Mouse (Mus musculus) thymus, postnatal 4 days (tissue): Measurements from ENCODE around the gene Dap.

Experiments
- DNase-seq: peaks from one replicate; pipeline ENCODE4 v3.0.0; 2021

Gene Dap

DNA sequence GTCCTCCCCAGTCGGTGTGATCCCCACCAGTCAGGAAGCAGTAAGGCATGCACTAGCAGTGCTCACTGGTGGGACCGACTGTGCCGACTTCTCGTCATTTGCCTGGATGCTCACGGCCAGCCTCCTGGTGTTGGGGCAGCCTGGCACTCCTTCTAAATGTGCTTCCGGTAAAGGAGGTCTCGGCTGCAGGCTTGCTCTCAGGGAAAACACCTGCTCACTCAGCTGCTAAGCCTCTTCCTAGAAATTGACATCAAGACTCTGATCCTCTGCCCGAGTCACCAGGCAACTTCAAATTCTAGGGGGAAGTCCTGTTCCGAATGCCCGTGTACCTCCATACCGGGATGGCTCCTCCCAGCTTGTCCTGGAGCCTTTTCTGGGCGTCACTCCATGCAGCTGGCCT is 41.7 kb downstream of the Dap start:
- no peak for DNase-seq

DNA sequence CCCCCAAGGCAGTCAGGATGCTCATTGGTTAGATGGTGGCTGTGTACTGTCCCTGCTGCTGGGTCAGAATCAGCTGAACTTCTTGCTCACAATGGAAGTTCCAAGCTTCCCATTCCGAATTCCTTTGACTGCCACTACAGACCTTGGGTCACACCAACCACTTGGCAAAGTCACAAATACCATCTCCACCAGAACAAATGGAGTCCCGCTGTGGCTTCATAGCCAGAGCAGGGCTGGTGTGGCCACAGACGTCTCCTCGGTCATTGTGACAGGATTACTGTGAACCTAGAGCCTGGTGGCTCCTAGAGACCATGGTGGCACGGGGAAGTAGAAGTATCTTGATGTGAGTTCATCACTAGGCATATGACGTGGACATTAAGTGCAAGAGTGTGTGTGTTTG is 44.0 kb downstream of the Dap start:
- no peak for DNase-seq

DNA sequence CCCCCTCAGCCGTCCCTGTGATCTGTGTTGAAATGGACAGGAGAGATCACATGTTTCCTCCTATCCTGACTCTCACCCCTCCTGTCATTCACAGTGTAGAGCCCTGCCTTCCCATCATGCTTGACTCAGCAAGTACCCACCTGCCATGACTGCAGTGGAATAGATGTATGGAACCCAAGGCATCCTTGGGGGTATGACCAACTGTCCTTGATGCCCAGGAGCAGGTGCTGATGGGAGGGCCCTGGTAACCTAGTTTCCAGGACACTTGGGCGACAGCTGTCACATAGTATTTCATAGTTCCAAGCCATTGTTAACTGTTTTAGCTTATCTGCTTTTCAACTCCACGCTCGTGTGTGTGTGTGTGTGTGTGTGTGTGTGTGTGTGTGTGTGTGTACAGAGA is 45.4 kb downstream of the Dap start:
- DNase-seq: no peak

DNA sequence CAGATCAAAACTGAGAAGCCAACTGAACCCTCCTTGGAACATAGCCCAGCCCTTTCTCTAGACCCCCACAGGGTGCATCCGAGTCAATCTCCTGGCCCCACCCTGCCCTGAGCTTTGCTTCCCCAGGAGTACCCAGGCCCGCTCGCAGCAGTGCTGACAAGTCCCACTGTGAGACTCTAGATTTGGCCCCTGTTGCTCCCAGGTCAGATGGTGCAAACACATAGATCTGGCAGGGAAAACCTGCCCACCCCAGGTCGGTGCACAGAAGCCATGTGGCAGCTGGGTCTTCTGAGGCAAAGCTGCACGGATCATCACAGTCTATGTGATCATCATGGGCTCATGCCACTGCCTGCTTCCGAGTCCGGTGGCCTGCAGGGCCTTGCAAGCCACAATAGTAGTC is 48.6 kb downstream of the Dap start:
- DNase-seq: no peak

DNA sequence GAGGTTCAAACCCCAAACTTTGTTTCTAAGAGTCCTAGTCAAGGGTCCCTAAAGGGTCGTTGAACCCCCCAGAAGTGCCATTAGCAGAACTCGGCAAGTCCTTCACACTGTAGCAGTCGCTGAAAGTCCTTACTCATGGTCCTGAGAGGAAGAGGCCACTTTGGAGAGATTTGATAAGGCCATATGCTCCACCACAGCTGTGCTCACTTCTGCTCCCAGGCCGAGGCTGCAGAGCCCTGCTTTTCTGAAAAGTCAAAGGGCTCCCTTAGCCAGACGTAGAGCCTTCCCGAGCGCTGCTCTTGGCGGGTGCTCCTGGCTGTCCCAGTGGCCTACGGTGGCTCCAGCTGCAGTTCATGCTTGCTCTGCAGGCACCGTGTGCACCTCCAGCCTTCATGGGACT is 49.4 kb downstream of the Dap start:
- DNase-seq: no peak

DNA sequence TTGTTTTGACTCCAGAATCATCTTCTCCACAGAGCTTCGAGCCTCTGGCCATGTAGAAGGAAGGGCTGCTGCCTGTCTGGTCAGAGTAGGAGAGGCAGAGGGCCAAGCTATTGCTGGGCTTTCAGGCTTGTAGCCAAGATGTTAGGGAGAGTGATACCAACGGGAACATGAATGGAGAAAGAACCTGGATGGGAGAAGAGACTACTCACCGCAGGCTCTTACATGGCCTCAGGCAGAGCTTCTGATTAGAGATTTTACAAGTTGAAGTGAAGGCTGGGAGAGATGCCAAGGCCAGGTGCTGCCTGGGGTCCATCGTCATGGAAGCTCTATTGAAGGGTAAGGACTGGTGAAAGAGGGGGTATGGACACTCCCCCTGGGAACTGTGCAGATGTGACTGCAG is 54.0 kb downstream of the Dap start:
- no peak for DNase-seq

DNA sequence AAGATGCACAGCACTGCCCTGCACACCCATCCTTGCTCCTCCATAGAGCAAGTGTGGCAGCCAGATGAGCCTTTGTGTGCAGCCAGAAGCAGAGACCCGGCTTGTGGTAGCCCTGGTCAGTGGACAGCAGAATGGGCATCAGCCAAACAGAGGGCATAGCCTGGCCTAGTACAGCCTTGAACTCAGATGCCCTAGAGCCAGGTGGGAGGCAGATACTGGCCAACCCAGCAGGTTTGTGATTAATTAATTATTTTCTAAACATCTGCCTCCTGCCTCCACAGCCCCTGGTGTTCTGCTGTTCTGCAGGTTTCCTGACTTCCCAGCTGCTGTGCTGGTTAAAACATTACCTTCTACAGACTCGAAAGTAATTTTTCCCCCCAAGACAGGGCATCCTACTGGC is 55.0 kb downstream of the Dap start:
- no peak for DNase-seq

DNA sequence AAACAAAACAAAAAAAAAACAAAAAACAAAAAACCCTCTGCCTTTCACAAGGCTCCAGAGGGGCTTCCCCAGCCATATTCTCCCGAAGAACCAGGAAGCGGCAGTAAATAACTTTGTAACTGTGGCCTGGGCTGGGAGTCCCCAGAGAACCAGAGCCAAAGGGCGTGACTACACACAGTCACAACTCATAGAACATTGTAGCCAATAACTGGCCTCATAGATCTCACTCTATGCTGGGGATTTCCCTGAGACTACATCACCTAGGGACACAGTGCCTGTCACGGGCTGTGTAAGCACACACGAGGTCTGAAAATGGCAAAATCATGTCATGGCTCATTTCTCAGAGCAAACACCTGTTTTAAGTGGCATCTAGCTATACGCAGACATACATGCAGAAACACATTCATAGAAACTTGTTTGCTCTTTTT is 55.5 kb downstream of the Dap start:
- no peak for DNase-seq

DNA sequence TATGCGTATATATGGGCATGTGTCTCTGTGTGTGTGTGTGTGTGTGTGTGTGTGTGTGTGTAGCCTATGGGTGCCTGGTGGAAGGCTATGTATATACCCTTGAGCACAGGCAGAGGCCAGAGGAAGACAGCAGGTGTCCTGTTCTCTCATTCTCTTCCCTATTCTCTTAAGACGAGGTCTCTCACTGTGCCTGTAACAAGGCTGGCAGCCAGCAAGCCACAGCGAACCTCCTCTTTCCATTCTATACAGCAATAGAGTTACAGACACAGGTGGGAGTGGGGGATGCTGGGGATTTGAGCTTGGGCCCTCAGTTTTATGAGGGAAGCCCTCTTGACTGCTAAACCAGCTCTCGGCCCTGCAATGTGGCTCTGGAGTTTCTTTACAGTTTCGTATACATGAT is 55.9 kb downstream of the Dap start:
- DNase-seq: no peak

DNA sequence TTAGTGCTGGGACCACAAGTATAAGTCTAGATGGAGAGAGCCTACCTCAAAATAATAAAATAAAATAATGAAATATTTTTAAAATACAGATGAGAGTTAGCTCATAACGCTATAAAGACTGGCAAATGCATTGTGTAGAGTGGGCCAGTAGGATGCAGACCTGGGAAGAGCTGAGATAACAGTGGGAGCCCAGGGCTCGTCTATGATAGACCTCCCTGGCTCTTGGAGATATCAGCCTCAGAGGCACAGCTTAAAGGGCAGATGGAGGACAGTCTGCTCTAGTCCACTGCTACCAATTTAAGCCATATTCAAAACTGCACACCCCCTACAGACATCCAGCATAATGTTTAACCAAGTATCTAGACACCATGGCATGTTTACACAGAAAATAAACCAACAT is 56.6 kb downstream of the Dap start:
- no peak for DNase-seq

DNA sequence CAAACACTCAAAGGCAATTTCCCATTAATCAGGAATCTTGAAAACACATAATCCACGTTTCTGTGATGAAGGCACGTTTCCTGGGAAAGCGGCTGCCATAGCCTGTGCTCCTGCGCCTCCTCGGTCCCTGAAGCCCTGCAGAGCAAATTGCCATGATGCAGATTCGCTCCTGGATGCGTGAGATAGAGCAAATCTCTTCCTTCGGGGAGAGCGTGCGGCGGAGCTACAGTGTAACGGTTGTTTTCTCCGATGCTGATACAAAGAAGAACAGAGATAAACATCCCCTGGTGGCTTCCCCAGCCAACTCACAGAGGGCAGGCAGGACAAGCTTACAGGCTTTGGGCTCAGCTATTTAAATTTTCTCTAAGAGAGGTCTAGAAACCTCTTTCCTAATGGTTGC is 57.7 kb downstream of the Dap start:
- DNase-seq: no peak

DNA sequence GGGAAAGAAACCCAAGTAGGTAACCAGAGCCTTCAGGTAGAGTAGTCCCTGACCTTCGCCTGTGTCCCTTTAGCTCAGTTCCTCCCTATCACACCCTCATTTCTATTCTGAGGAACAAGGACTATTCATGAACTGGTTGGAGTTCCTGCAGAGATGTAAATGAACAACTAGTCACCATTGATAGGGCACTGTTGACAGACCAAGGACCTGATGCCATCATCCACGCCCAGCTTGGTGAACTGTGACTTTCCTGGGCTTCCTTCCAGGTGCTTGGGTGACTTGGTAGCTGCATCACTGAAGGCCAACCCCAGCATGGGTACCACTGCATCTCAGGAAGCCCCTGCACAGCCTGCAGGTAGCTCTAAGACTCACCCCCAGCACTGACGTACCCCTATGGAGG is 58.2 kb downstream of the Dap start:
- no peak for DNase-seq

DNA sequence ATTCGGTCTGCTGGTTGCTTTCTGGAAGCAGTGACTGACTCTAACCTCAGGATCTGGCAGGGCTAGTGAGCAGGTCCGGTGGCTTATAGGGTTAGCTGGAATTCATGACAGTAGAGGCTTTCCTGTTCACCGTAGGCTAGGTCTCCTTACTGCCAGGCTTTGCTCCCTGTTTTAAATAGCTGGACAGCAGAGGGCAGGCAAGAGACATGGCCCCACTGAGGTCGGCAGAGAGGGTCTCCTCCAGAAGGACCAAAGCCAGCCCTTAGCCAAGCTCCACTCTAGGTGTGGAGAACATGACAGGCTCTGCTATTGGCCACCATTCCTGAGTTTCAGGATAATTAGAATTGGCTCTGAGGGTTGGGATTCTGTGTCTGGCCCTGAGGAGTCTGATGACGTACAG is 60.0 kb downstream of the Dap start:
- DNase-seq: no peak

DNA sequence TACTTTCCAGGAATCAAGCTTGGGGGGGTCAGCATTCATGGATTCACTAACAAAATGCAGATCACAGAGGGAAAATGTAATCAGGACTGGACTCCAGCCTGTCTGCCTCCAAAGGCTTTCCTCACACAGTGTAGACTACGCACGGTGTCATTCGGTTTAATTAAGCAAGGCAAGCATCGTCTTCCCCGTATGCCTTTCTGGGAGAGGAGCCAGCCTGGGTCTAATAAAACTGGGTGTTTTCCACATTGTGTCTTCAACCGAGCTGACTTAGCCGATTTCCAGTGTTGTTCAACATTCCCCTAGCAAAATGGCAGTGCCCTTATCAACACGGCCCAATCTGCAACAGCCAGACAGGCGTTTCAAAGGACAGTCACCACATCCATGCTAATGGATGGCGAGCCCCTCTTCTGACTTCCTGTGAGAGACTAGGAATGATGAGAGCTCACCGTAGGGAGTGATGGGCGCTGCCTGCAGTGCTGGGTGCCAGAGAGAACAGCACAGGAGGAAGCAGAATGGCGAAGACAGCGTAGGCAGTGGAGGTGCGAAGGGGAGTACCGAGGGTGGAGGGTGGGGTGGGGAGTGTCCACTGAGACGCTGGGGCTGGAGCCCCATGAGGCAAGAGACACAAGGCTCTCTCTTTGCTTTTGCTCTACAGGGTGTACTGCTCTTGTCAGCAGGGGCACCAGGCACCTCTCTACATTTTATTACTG is 61.0 kb downstream of the Dap start:
- DNase-seq: no peak

DNA sequence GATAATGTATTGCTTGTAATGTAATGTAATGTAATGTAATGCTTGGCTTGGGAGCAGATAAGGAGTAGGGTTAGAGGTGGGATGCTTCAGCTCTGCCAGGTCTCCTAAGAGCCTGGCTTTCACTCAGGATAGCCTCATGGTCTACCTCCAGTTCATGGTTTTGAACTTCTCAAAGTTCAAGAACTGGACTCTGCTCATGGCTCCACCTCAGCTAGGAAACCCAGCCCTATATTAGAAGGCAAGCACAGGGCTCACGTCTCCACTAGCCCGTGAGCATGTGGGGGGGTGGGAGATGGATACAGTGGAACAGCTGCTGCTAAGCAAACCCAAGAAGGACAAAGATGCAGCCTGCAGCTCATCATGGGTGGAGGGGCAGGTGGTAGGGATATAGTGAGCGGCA is 61.6 kb downstream of the Dap start:
- no peak for DNase-seq

DNA sequence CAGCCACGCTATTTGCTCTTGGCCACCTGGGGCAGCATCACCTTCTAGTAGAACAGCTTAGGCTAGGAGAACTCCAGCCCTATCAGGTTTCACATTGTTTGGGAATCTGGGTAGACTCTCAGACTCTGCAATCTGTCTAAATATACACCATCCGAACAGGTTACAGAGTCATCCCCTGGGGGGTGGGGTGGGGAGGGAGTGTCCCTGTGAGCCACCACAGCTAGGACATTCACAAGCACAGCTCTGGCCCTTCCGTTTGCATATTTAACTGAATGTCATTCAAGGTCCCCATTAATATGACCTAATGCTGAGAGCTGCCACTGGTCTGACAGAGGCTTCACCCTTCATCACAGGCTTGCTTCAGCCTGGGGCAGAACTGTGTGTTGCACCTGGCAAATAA is 68.5 kb downstream of the Dap start:
- no peak for DNase-seq

DNA sequence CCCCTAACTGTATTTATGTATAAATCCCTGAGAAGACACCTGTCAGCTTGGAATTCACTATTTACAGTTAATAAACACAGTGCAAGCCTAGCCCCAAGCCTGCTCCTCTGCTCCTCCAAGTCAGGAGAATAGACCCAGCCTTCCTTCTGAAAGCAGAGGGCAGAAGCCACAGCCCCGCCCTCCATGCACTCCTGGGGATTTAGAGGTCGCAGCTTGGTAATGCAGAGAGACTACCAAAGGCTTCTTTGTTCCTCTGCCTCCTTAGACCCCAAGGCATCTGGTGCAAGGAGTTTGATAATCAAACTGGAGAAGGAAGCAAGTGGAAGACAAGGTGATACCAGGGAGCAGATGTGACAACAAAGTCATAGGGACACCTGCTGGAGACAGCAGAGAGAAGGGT is 70.2 kb downstream of the Dap start:
- no peak for DNase-seq

DNA sequence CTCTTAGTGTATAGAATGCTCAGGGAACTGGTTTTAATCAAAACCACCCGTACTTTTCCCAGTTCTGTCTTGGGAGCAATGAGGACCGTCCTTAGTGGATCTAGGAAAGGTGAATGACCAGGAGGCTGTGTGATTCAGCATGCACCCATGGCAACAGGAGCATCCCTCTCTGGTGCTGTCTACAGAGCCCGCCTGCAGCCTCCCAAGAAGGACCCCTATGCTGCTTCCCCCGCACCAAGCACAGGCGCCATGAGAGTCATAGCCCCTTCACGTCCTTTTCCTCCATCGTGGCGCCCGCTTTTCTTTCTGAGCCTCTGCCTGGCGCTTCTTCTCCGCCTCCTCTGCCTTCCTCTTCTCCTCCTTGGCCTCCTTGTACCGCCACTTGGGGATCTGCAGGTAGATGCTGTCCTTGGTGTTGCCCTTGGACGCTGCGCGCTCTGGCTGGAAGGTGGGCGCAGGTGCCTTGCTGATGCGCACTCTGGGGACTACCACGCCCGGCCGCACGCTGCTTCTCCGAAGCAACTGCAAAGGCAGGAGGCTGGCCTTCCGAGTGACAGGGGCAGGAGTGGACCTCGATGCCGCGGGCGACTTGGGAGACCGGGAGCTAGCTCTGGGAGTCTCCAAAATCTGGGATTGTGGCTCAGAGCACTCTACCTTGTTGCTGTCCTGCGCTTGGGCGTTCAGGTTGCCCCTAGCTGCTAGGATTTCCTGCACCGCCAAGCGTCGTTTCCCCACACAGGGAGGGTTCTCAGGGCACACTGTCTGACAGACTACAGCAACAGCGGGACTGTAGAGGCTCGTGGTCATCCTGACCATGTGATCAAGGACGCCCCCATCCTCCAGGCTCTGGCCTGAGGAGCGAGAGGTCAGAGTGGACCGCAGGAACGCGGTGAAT is 73.0 kb downstream of the Dap start:
- DNase-seq: no peak

DNA sequence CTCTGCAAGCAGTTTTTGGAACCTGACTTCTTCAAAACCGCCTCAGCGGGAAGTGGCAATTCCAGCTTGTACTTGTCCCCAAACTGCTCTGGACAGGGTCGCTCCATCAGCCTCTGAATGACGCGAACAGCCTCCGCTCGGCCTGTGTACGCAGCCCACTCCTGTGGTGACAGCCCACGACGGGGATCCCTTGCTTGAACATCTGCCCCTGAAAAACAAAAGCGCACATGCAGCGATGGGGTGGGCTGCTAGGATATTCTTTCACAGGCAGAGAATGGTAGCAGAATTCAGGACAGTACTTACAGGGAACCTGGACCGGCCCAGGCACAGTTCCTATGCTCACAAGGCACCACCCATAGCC is 73.6 kb downstream of the Dap start:
- DNase-seq: no peak

DNA sequence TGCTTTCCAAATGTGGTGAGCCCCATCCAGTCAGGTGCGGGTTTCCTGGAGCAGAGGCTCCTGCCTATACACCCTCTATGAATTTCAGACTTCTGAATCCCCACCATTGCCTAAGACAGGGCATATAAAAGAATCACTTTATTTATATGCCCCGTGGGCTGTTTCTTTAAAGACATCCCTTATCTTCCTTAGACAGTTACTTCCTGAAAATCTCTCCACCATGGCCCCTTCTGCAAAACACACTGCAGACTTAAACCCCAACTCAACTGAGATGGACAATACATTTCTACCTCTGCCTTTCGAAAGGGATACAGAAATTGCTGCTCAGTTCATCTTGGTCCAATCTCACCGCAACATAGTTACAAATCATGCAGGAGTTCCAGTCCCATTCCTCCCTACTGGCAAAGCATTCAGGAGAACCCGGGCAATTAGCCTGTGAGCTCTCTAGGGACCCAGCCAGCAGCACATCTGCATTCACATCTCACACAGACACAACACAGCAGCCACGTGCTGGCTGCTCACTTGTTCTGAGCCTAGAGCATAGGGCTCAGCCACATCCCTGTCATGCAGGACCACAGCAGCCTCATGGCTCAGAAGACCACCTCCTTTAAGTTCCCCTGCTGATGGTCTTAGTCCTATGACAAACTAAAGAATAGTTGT is 75.3 kb downstream of the Dap start:
- DNase-seq: no peak

DNA sequence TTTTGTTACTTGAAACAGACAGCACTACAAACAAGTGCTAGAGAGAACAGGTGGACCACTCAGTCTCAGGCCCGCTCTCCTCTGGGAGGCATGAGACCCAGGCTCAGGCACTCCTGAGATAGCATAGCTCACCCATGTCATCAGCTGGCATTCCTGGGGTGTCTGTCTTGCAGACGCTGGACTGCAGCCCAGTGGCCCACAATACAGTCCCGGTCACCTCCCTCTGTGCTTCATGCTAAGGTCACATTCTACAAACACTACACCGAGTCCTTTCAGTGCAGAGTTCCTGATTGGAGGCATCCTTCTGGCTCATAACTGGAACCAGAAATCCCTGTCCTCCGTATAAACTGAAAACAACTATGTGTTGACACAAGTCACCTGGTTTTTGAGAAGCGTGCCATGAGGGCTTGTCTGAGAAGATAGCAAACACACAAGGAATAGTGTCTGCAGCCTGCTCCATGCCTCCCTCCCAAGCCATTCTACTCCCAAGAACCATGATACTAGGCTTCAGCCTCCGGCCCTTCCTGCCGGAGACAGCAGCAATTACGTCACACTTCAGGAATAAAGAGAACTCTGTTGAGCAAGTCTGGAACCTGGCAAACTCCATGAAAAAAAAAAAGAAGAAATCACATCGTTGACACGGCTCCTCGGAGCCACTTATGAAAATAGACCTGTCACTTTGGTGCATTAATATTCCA is 78.3 kb downstream of the Dap start:
- no peak for DNase-seq

DNA sequence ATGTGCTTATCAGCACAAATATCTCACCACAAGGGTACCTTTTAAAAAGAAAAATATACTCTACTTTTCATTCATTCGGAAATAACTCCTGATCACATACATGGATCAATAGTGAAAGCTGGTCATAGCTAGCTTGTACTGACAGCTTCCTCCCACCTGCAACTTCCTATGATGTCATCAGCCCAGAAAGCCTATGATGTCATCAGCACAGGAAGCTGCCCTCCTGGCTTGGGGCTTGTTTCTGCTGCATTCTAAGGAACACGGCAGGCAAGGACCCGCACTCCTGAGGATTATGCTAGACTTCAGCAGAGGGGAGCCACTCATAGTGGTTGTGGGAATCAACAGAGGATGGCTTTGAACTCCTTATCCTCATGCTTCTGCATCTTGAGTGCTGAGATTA is 80.2 kb downstream of the Dap start:
- no peak for DNase-seq

DNA sequence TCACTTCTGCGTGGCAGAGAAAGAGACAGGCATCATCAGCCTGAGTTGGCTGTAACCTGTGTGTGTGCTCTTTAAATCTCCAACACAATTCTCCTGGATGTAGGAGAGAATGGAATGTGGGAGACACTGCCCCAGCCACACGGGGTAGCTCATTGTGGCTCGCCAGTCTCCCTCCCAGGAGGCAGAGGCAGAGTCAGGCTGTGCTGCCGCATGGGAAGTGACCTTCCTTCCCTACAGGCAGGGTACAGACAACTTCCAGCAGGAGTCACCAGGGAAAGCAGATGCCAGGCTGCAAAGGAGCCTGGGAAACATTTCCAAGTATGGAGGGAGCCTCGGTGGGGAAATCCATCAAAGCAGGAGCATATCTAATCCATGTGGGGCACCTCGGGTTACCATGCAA is 81.1 kb downstream of the Dap start:
- no peak for DNase-seq

DNA sequence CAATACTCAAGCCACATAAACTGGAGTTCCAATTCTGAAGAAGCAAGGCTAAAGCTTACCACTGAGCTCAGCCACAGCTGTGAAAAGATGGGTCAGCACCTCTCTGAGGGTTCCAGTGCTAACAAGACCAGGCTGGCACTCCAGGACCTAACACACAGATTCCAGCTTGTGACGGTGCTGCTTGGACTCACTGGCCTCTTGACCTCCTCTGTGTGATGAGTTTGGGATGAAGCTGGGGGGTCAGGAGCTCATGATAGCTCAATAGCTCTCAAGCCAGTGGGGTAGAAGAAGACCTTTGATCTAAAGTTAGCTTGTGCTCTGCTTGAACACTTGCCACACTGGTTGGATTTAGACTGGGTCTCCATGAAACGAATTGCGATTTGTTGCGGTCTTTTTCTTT is 82.6 kb downstream of the Dap start:
- DNase-seq: no peak
